Mouse (Mus musculus) stomach, embryonic 15.5 days (tissue): ENCODE measurements around the gene Aadacl4. TPM values are rescaled to one million over a fixed set of nuclear protein-coding genes. Genes with fewer than 3 reads are reported as not detected.
"Not testable (repeated sequence)": the region's sequence is repeated elsewhere in the genome, so short reads cannot be mapped to it uniquely, and the experiment has no call there.

Source experiments
- ATAC-seq: fragments of 200-750 bp; cut with Nextera tagmentation; 2 replicates; pipeline ENCODE4 v1.8.0; 2017; ENCODE audit warnings: low read depth, moderate number of reproducible peaks, moderate TSS enrichment; ENCODE audit not compliant: insufficient read depth, low FRiP score
- H3K27ac ChIP-seq: fragments of 300-500 bp; sonication (generic); 2 replicates; pipeline ENCODE4 v1.5.1; 2015; ENCODE audit warnings: mild to moderate bottlenecking, inconsistent platforms
- H3K27me3 ChIP-seq: fragments of 300-500 bp; sonication (generic); replicated peaks from 2 replicates; pipeline ENCODE4 v1.6.1; 2015; ENCODE audit warnings: inconsistent platforms
- H3K36me3 ChIP-seq: fragments of 300-500 bp; sonication (generic); 2 replicates; pipeline ENCODE4 v1.6.1; 2015; ENCODE audit warnings: inconsistent platforms
- H3K4me1 ChIP-seq: fragments of 300-500 bp; sonication (generic); 2 replicates; pipeline ENCODE4 v1.6.1; 2015; ENCODE audit warnings: inconsistent platforms
- H3K4me2 ChIP-seq: fragments of 300-500 bp; sonication (generic); 2 replicates; pipeline ENCODE4 v1.6.1; 2015; ENCODE audit warnings: mild to moderate bottlenecking, inconsistent platforms
- H3K4me3 ChIP-seq: fragments of 300-500 bp; sonication (generic); replicated peaks from 2 replicates; pipeline ENCODE4 v1.5.1; 2015; ENCODE audit warnings: inconsistent platforms
- H3K9ac ChIP-seq: fragments of 300-500 bp; sonication (generic); 2 replicates; pipeline ENCODE4 v1.6.1; 2015; ENCODE audit warnings: inconsistent platforms
- H3K9me3 ChIP-seq: fragments of 300-500 bp; sonication (generic); 2 replicates; pipeline ENCODE4 v1.6.1; 2016; ENCODE audit warnings: inconsistent platforms
- WGBS: fragments of 180-500 bp; shearing (Covaris S2); methylation state at CpG from one replicate; pipeline ENCODE4 v1.1.7; 2015; 5-methylcytosine and 5-hydroxymethylcytosine counted together
- polyA plus RNA-seq: library from polyadenylated mRNA; unstranded; fragments of >200 nt; fragmentation: Nextera tagmentation; extraction: Ambion mirVana; gene quantifications from 2 replicates; pipeline ENCODE4 v1.2.1, GENCODE M21; 2015

Aadacl4 gene
- not detected in 2 replicates for polyA plus RNA-seq

- Histone ChIP-seq H3K27ac (no peak within 1 kb of the TSS), H3K4me1 (no peaks in the 10 kb centered on the region), H3K27me3 (no peaks in the 10 kb centered on the region), H3K36me3 (no peaks in the 10 kb centered on the region), H3K9ac (no peak within 1 kb of the TSS), H3K9me3 (no peaks in the 10 kb centered on the region), H3K4me2 (no peak within 1 kb of the TSS), H3K4me3 (no peak within 1 kb of the TSS)
- no peak for ATAC-seq
- WGBS = 72% methylated on average over 1 of the region's 1 CpGs
These were observed at the start of gene Aadacl4 for GRCm38 (mm10) chr4:144613407-144613806. Gene Aadacl4 (plus strand): TSS chr4:144613707.

GRCm38 (mm10) chr4:144565034-144565433, 48.5 kb upstream of the Aadacl4 start, which contains the start of gene Gm13124:
Gene Gm13124 (minus strand): TSS chr4:144565134.
- Histone ChIP-seq H3K4me2 (no peak within 1 kb of the TSS), H3K27ac (no peak within 1 kb of the TSS), H3K4me3 (no peak within 1 kb of the TSS), H3K9ac (no peak within 1 kb of the TSS), H3K4me1 (no peaks in the 10 kb centered on the region), H3K9me3 (no peaks in the 10 kb centered on the region), H3K27me3 (no peaks in the 10 kb centered on the region), H3K36me3 (no peaks in the 10 kb centered on the region)
- 89% methylated on average over 1 of the region's 1 CpGs for whole genome bisulfite sequencing
- no peak for ATAC-seq

GRCm38 (mm10) chr4:144567752-144568151, 45.8 kb upstream of the Aadacl4 start:
- Histone ChIP-seq H3K4me2 (no peak overlapping the region), H3K27ac (no peak overlapping the region), H3K9me3 (no peaks in the 10 kb centered on the region), H3K27me3 (no peaks in the 10 kb centered on the region), H3K36me3 (no peaks in the 10 kb centered on the region), H3K4me1 (no peaks in the 10 kb centered on the region), H3K4me3 (no peak overlapping the region), H3K9ac (no peak overlapping the region)
- ATAC-seq = no peak

GRCm38 (mm10) chr4:144586207-144586606, 27.3 kb upstream of the Aadacl4 start:
- H3K4me3 ChIP-seq, ATAC-seq, H3K27ac ChIP-seq, H3K36me3 ChIP-seq, H3K27me3 ChIP-seq, H3K4me1 ChIP-seq, H3K9ac ChIP-seq, H3K9me3 ChIP-seq, H3K4me2 ChIP-seq: not testable (repeated sequence)
- 91% methylated on average over 13 of the region's 16 CpGs for WGBS

GRCm38 (mm10) chr4:144592790-144593189, 20.7 kb upstream of the Aadacl4 start:
- no peaks in the 10 kb centered on the region for H3K36me3 ChIP-seq
- H3K4me1 ChIP-seq = no peaks in the 10 kb centered on the region
- no peaks in the 10 kb centered on the region for H3K9me3 ChIP-seq
- H3K27me3 ChIP-seq = no peaks in the 10 kb centered on the region
- H3K27ac ChIP-seq = no peak overlapping the region
- H3K4me2 ChIP-seq = no peak overlapping the region
- no peak for ATAC-seq
- no peak overlapping the region for H3K9ac ChIP-seq
- no peak overlapping the region for H3K4me3 ChIP-seq

- Histone ChIP-seq H3K9me3 (no peaks in the 10 kb centered on the region), H3K4me3 (no peak overlapping the region), H3K36me3 (no peaks in the 10 kb centered on the region), H3K4me2 (no peak overlapping the region), H3K27ac (no peak overlapping the region), H3K4me1 (no peaks in the 10 kb centered on the region), H3K27me3 (no peaks in the 10 kb centered on the region), H3K9ac (no peak overlapping the region)
- no peak for ATAC-seq
- WGBS = 65% methylated on average over 1 of the region's 1 CpGs
These were observed 1.1 kb downstream of the Aadacl4 start for GRCm38 (mm10) chr4:144614586-144614985.

GRCm38 (mm10) chr4:144638263-144638662, 24.8 kb downstream of the Aadacl4 start:
- H3K27ac ChIP-seq = no peak overlapping the region
- H3K36me3 ChIP-seq = no peaks in the 10 kb centered on the region
- no peaks in the 10 kb centered on the region for H3K4me1 ChIP-seq
- ATAC-seq = no peak
- no peak overlapping the region for H3K4me3 ChIP-seq
- H3K9me3 ChIP-seq = no peaks in the 10 kb centered on the region
- H3K4me2 ChIP-seq = no peak overlapping the region
- H3K9ac ChIP-seq = no peak overlapping the region
- no peaks in the 10 kb centered on the region for H3K27me3 ChIP-seq

Other genes starting within 250 kb of the Aadacl4 start
- not detected in 2 replicates for gene Pramef20, start 235.8 kb upstream of the Aadacl4 start, polyA plus RNA-seq
- 0.09 and 0.13 TPM in 2 replicates for gene Pramef12, start 205.2 kb upstream of the Aadacl4 start, polyA plus RNA-seq
- not detected in 2 replicates for gene 1700012P22Rik, start 174.9 kb upstream of the Aadacl4 start, polyA plus RNA-seq
- not detected in 2 replicates for gene Gm9944, start 160.4 kb upstream of the Aadacl4 start, polyA plus RNA-seq
- not detected in 2 replicates for gene Aadacl3, start 150.0 kb upstream of the Aadacl4 start, polyA plus RNA-seq
- not detected in 2 replicates for gene 9430007A20Rik, start 93.9 kb upstream of the Aadacl4 start, polyA plus RNA-seq
- gene Gm13124, start 48.6 kb upstream of the Aadacl4 start, polyA plus RNA-seq = not detected in 2 replicates
- gene Gm436, start 72.7 kb downstream of the Aadacl4 start, polyA plus RNA-seq = not detected in 2 replicates
- not detected in 2 replicates for gene Gm13178, start 107.7 kb downstream of the Aadacl4 start, polyA plus RNA-seq
- not detected in 2 replicates for gene Gm438, start 172.9 kb downstream of the Aadacl4 start, polyA plus RNA-seq